Mouse (Mus musculus) lung, adult 2 months (tissue): Measurements from ENCODE around the gene Emilin1.
"Not testable (repeated sequence)": the region's sequence is repeated elsewhere in the genome, so short reads cannot be mapped to it uniquely, and the experiment has no call there.

Experiments
- CTCF ChIP-seq: fragments of 200-500 bp; IDR thresholded peaks from 2 replicates; pipeline ENCODE4 v1.5.1; 2011; ENCODE audit warnings: mild to moderate bottlenecking, low read length, control low read depth; ENCODE audit not compliant: insufficient read depth
- POLR2A ChIP-seq: fragments of 200-500 bp; IDR thresholded peaks from 2 replicates; pipeline ENCODE4 v1.6.1; 2011; ENCODE audit warnings: low read depth, mild to moderate bottlenecking, control low read depth, low read length, borderline replicate concordance; ENCODE audit errors: extremely low read depth

DNA sequence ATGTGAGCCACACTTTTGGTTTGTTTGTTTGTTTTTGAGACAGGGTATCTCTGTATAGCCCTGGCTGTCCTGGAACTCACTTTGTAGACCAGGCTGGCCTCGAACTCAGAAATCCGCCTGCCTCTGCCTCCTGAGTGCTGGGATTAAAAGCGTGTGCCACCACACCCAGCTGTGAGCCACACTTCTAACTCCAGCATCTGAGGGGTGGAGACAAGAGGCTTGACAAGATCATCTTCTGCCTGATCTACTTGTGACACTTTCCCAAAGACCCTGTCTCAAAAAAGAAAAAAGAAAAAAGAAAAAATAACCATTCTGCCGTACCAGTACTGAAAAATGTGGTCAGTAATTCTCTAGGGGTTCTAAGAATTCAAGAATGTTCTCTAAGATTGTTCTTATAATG lies 31.4 kb upstream of the Emilin1 start:
- not testable (repeated sequence) for TF ChIP-seq CTCF, POLR2A
